Mouse (Mus musculus) bone marrow, adult 2 months (tissue): Measurements from ENCODE around the gene Dse.

Source experiments
- CTCF ChIP-seq: fragments of 200-500 bp; IDR thresholded peaks from 2 replicates; pipeline ENCODE4 v1.5.1; 2011; ENCODE audit warnings: low read length, control low read depth; ENCODE audit not compliant: control insufficient read depth, insufficient read depth
- POLR2A ChIP-seq: fragments of 200-500 bp; IDR thresholded peaks from 2 replicates; pipeline ENCODE4 v1.6.1; 2011; ENCODE audit warnings: low read depth, mild to moderate bottlenecking, control low read depth, low read length, borderline replicate concordance; ENCODE audit not compliant: control insufficient read depth

GRCm38 (mm10) chr10:34141693-34142092, 65.8 kb downstream of the Dse start:
- no peak for TF ChIP-seq POLR2A
- TF ChIP-seq CTCF = no peak
